Comparison of ENCODE assay signal across 24 mouse cellular contexts in the genomic region with DNA sequence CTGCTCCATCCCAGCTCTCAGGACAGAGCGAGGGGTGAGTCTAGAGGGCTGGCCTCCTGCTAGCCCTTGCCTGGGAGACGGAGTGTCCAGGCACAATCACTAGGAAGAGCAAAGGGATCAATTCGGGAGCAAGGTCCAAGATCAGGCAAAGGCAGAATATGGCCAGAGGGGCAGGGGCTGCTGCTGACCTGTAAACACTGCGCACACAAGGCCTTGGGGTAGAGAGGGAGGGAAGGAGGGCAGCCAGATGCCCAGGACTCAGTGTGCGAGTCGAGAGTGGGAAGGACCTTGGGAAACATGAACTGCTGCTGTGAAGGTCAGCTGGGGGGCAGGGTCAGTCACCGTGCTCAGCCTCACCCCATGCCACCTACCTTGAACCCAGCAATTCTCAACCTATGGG. TPM values are rescaled to one million over a fixed set of nuclear protein-coding genes. Genes with fewer than 3 reads are reported as not detected.
DNase-seq lines count a peak whose midpoint lies in the region; ATAC-seq and TF ChIP-seq lines count a peak whose summit lies in the region.
"Had no signal": no experiment of that assay in that cellular context is flagged by ENCODE, and none has a peak within 500 bp of the region (broad histone marks: within the 10 kb centered on the region; RNA-seq: fewer than 3 reads in every experiment).

No protein-coding gene starts in this region.

- H3K36me3 ChIP-seq in liver, adult 2 months (ENCODE audit: control insufficient read depth, insufficient read depth, low read length), result no peaks in the 10 kb centered on the region
- no peaks in the 10 kb centered on the region for H3K36me3 ChIP-seq in testis, adult 2 months (ENCODE audit: control insufficient read depth, insufficient read depth, low read length)
- no peaks in the 10 kb centered on the region for H3K36me3 ChIP-seq in liver, embryonic 14.5 days (replicated peaks; ENCODE audit: control insufficient read depth, insufficient read depth, low read depth)

- no peaks in the 10 kb centered on the region for H3K79me2 ChIP-seq in liver, adult 2 months (ENCODE audit: control insufficient read depth, insufficient read depth, low read length)

- TF ChIP-seq CTCF in liver, adult 2 months (IDR thresholded peaks at IDR 0.05; ENCODE audit: low read depth, low read length), result no peak
- no peak for TF ChIP-seq CTCF in testis, adult 2 months (IDR thresholded peaks at IDR 0.05; ENCODE audit: control insufficient read depth, insufficient read depth, insufficient replicate concordance, low read depth, low read length)
- no peak for TF ChIP-seq CTCF in liver, embryonic 14.5 days (IDR thresholded peaks at IDR 0.05; ENCODE audit: low read depth)

- TF ChIP-seq POLR2A in liver, adult 2 months (IDR thresholded peaks at IDR 0.05; ENCODE audit: extremely low read depth, insufficient read depth, low read length), result peak; percentile 42; the same call in 1 of the 2 replicates
- TF ChIP-seq POLR2A in testis, adult 2 months (IDR thresholded peaks at IDR 0.05; ENCODE audit: control insufficient read depth, low read depth, low read length), result no peak

- H3K27me3 ChIP-seq in liver, adult 2 months (ENCODE audit: control insufficient read depth, insufficient read depth, low read length), result no peaks in the 10 kb centered on the region
- H3K27me3 ChIP-seq in testis, adult 2 months (ENCODE audit: control insufficient read depth, insufficient read depth, low read length), result no peaks in the 10 kb centered on the region
- no peaks in the 10 kb centered on the region for H3K27me3 ChIP-seq in liver, embryonic 14.5 days (ENCODE audit: control insufficient read depth, insufficient read depth, low read length)
- H3K27me3 ChIP-seq: CH12.LX; embryonic facial prominence, embryonic 12.5 days; forebrain, embryonic 15.5 days; hindbrain, embryonic 13.5 days; Patski had no signal

- H3K9ac ChIP-seq in liver, adult 2 months (ENCODE audit: low read depth, low read length), result peak overlapping the region; percentile 33
- H3K9ac ChIP-seq in liver, embryonic 14.5 days (replicated peaks), result no peak overlapping the region
- H3K9ac ChIP-seq: embryonic facial prominence, embryonic 12.5 days; forebrain, embryonic 15.5 days; hindbrain, embryonic 13.5 days had no signal

- TF ChIP-seq EP300 in liver, embryonic 14.5 days (IDR thresholded peaks at IDR 0.05; ENCODE audit: low read depth), result no peak

- H3K9me3 ChIP-seq in liver, embryonic 14.5 days (ENCODE audit: control insufficient read depth, low read length), result no peaks in the 10 kb centered on the region
- H3K9me3 ChIP-seq: embryonic facial prominence, embryonic 12.5 days; forebrain, embryonic 15.5 days; heart, embryonic 10.5 days; hindbrain, embryonic 13.5 days had no signal

- 21% methylated on average over 7 of the region's 7 CpGs for WGBS in liver, adult 2 months
- 69% methylated on average over 7 of the region's 7 CpGs for WGBS in liver, embryonic 14.5 days (ENCODE audit: insufficient replicate concordance)

- peak; percentile 42; the same call in 1 of the 2 replicates for ATAC-seq in liver, embryonic 14.5 days (ENCODE audit: insufficient read depth)
- no peak for ATAC-seq in megakaryocyte progenitor cell, adult 5-6 weeks (replicated peaks; ENCODE audit: poor library complexity)
- ATAC-seq: activated CD4-positive, CD25-positive, alpha-beta regulatory T cell, adult 4 months; forebrain, embryonic 15.5 days; Patski had no signal

- H3K4me2 ChIP-seq in liver, embryonic 14.5 days (ENCODE audit: low read depth), result no peak overlapping the region
- H3K4me2 ChIP-seq: embryonic facial prominence, embryonic 12.5 days; forebrain, embryonic 15.5 days; hindbrain, embryonic 13.5 days had no signal

- peaks cover 26% of the 10 kb centered on the region for H3K4me1 ChIP-seq in liver, adult 2 months (ENCODE audit: control insufficient read depth, insufficient read depth, low read length)
- H3K4me1 ChIP-seq in testis, adult 2 months (ENCODE audit: control insufficient read depth, insufficient read depth, low read length), result no peaks in the 10 kb centered on the region
- H3K4me1 ChIP-seq in liver, embryonic 14.5 days (replicated peaks; ENCODE audit: control insufficient read depth in 2 of 2, insufficient read depth in 2 of 2, low read length in 1 of 2), result peaks cover 0 to 1% of the 10 kb centered on the region in 2 experiments; a peak in 2 of 4 replicates
- H3K4me1 ChIP-seq: embryonic facial prominence, embryonic 12.5 days; forebrain, embryonic 15.5 days; heart, embryonic 10.5 days; hindbrain, embryonic 13.5 days had no signal

- H3K4me3 ChIP-seq in liver, adult 2 months (ENCODE audit: insufficient read depth, low read depth, low read length), result no peak overlapping the region
- no peak overlapping the region for H3K4me3 ChIP-seq in testis, adult 2 months (ENCODE audit: control insufficient read depth, low read depth, low read length)
- H3K4me3 ChIP-seq in liver, embryonic 14.5 days (ENCODE audit: insufficient read depth in 1 of 2, low read depth in 2 of 2, low read length in 2 of 2), result no peak overlapping the region
- H3K4me3 ChIP-seq: embryonic facial prominence, embryonic 12.5 days; forebrain, embryonic 15.5 days; heart, embryonic 10.5 days; hindbrain, embryonic 13.5 days had no signal

- peak overlapping the region; percentile 87 for H3K27ac ChIP-seq in liver, adult 2 months (replicated peaks; ENCODE audit: insufficient read depth, low read depth, low read length)
- H3K27ac ChIP-seq in testis, adult 2 months (ENCODE audit: control insufficient read depth, insufficient read depth, low read depth, low read length), result 0 out of 2 replicates have a peak overlapping the region, but pooled peaks have one; percentile 8
- H3K27ac ChIP-seq in liver, embryonic 14.5 days, result no peak overlapping the region
- H3K27ac ChIP-seq: embryonic facial prominence, embryonic 12.5 days; forebrain, embryonic 15.5 days; heart, embryonic 10.5 days; hindbrain, embryonic 13.5 days had no signal

- DNase-seq in liver, adult 2 months (ENCODE audit: extremely low read depth, low read depth, low spot score), result peak; percentile 100
- no peak for DNase-seq in liver
- no peak for DNase-seq in testis, postnatal 14 days (ENCODE audit: low spot score)
- no peak for DNase-seq in liver, embryonic 14.5 days (ENCODE audit: low read depth in 3 of 3, low spot score in 3 of 3)
- peak; percentile 50 for DNase-seq in yolk sac, embryonic 10.5 days (ENCODE audit: low spot score)
- no peak for DNase-seq in gastrocnemius, adult 8-10 months (ENCODE audit: low spot score in 2 of 2)
- DNase-seq: adrenal gland, postnatal 14 days; cerebellum, adult 2 months; cerebellum, postnatal 14 days; gastrocnemius, postnatal 10 days; heart, adult 18-20 months; heart, postnatal 14 days had no signal

RNA-seq across cellular contexts. Expression of gene Gnmt, which starts 6.3 kb away (rescaled TPM):
- 3,482 and 4,252 TPM in 2 replicates for total RNA-seq in liver, adult 2 months (2014; rRNA removed)
- polyA plus RNA-seq in liver, adult 2 months (2012; rRNA removed), result 4,950 and 5,107 TPM in 2 replicates
- polyA plus RNA-seq in testis, adult 2 months (2012; rRNA removed), result 2.3 and 3.7 TPM in 2 replicates
- 15.7 and 18.3 TPM in 2 replicates for polyA plus RNA-seq in liver, embryonic 14.5 days (2012; rRNA removed)
- polyA plus RNA-seq in liver, embryonic 14.5 days (2014; fragmentation: Nextera tagmentation; extraction: Ambion mirVana), result 30.8 and 31.2 TPM in 2 replicates
- total RNA-seq in gastrocnemius, adult 8-10 months (2022), result 1 to 10 TPM in 2 of 4 experiments, under 1 TPM in 2; 0.65 to 5.1 (median 1.9) TPM
- not detected in 2 replicates for total RNA-seq in megakaryocyte progenitor cell, adult 5-6 weeks (2015)
- not detected in 2 replicates for total RNA-seq in megakaryocyte progenitor cell, adult 5-6 weeks (2017)
- total RNA-seq: hematopoietic stem cell, adult 5-6 weeks had no signal

RNA-seq across cellular contexts. Expression of gene Cnpy3, which starts 16.7 kb away (rescaled TPM):
- total RNA-seq in liver, adult 2 months (2014; rRNA removed), result 28.5 and 28.6 TPM in 2 replicates
- polyA plus RNA-seq in liver, adult 2 months (2012; rRNA removed), result 38.3 and 40.7 TPM in 2 replicates
- 18.9 and 20.6 TPM in 2 replicates for polyA plus RNA-seq in testis, adult 2 months (2012; rRNA removed)
- polyA plus RNA-seq in liver, embryonic 14.5 days (2012; rRNA removed), result 15.0 and 18.0 TPM in 2 replicates
- polyA plus RNA-seq in liver, embryonic 14.5 days (2014; fragmentation: Nextera tagmentation; extraction: Ambion mirVana), result 17.7 and 20.7 TPM in 2 replicates
- total RNA-seq in gastrocnemius, adult 8-10 months (2022), result 1 to 10 TPM; 4.6 to 9.4 (median 6.4) TPM
- total RNA-seq in megakaryocyte progenitor cell, adult 5-6 weeks (2015), result 30.6 and 34.3 TPM in 2 replicates
- 101 and 102 TPM in 2 replicates for total RNA-seq in megakaryocyte progenitor cell, adult 5-6 weeks (2017)

RNA-seq across cellular contexts. Expression of gene Pex6, which starts 24.0 kb away (rescaled TPM):
- 39.5 and 46.4 TPM in 2 replicates for total RNA-seq in liver, adult 2 months (2014; rRNA removed)
- polyA plus RNA-seq in liver, adult 2 months (2012; rRNA removed), result 94.8 and 104 TPM in 2 replicates
- polyA plus RNA-seq in testis, adult 2 months (2012; rRNA removed), result 43.4 and 43.9 TPM in 2 replicates
- polyA plus RNA-seq in liver, embryonic 14.5 days (2012; rRNA removed), result 9.3 and 9.6 TPM in 2 replicates
- polyA plus RNA-seq in liver, embryonic 14.5 days (2014; fragmentation: Nextera tagmentation; extraction: Ambion mirVana), result 5.3 and 7.1 TPM in 2 replicates
- 10 to 100 TPM; 12.9 to 18.6 (median 16.0) TPM for total RNA-seq in gastrocnemius, adult 8-10 months (2022)
- total RNA-seq in megakaryocyte progenitor cell, adult 5-6 weeks (2015), result 7.8 and 10.2 TPM in 2 replicates
- total RNA-seq in megakaryocyte progenitor cell, adult 5-6 weeks (2017), result 11.3 TPM in 2 replicates

RNA-seq across cellular contexts. Expression of gene Ptcra, which starts 28.2 kb away (rescaled TPM):
- total RNA-seq in liver, adult 2 months (2014; rRNA removed), result not detected in 2 replicates
- 0.06 TPM in 1 of 2 replicates, not detected in the other for polyA plus RNA-seq in liver, adult 2 months (2012; rRNA removed)
- polyA plus RNA-seq in testis, adult 2 months (2012; rRNA removed), result 0.18 and 0.23 TPM in 2 replicates
- 0.04 TPM in 2 replicates for polyA plus RNA-seq in liver, embryonic 14.5 days (2012; rRNA removed)
- 0.10 and 0.18 TPM in 2 replicates for polyA plus RNA-seq in liver, embryonic 14.5 days (2014; fragmentation: Nextera tagmentation; extraction: Ambion mirVana)
- not detected for total RNA-seq in gastrocnemius, adult 8-10 months (2022)
- 0.72 and 0.73 TPM in 2 replicates for total RNA-seq in megakaryocyte progenitor cell, adult 5-6 weeks (2015)
- not detected in 2 replicates for total RNA-seq in megakaryocyte progenitor cell, adult 5-6 weeks (2017)
- total RNA-seq: adrenal gland, adult 18-20 months; gastrocnemius, postnatal 4 days; heart, adult 18-20 months; hematopoietic stem cell, adult 5-6 weeks had no signal
- polyA plus RNA-seq: activated CD4-positive, CD25-positive, alpha-beta regulatory T cell, adult 4 months had no signal

RNA-seq across cellular contexts. Expression of gene Ppp2r5d, which starts 30.4 kb away (rescaled TPM):
- total RNA-seq in liver, adult 2 months (2014; rRNA removed), result 13.6 and 14.8 TPM in 2 replicates
- polyA plus RNA-seq in liver, adult 2 months (2012; rRNA removed), result 22.8 and 24.0 TPM in 2 replicates
- 12.4 and 12.9 TPM in 2 replicates for polyA plus RNA-seq in testis, adult 2 months (2012; rRNA removed)
- polyA plus RNA-seq in liver, embryonic 14.5 days (2012; rRNA removed), result 21.3 and 24.1 TPM in 2 replicates
- polyA plus RNA-seq in liver, embryonic 14.5 days (2014; fragmentation: Nextera tagmentation; extraction: Ambion mirVana), result 23.6 and 24.4 TPM in 2 replicates
- 10 to 100 TPM; 25.5 to 28.1 (median 26.8) TPM for total RNA-seq in gastrocnemius, adult 8-10 months (2022)
- 25.6 and 26.9 TPM in 2 replicates for total RNA-seq in megakaryocyte progenitor cell, adult 5-6 weeks (2015)
- 44.1 and 46.1 TPM in 2 replicates for total RNA-seq in megakaryocyte progenitor cell, adult 5-6 weeks (2017)

Comparison
In these comparisons a context has a peak if more than half of its experiments do, and no peak if none do; other contexts are left out.
1. DNase-seq: peak in liver, adult 2 months (single experiment) and yolk sac, embryonic 10.5 days (single experiment); none in liver (single experiment), testis, postnatal 14 days (single experiment), liver, embryonic 14.5 days (0 of 3) and gastrocnemius, adult 8-10 months (0 of 2).
2. RNA of gene Gnmt, which starts 6.3 kb away (total RNA-seq): 3,482 to 4,252 TPM in liver, adult 2 months; 0.65 to 5.1 TPM in gastrocnemius, adult 8-10 months and not detected in megakaryocyte progenitor cell, adult 5-6 weeks; every median in the first group is over 100 times any median in the second.